Mouse (Mus musculus) cerebellum, adult 18-20 months (tissue): ENCODE measurements around the gene Rpp14.

Source experiments
- DNase-seq, 2 experiments: peaks; one replicate each; pipeline ENCODE4 v3.0.0; 2021

The Rpp14 gene

DNA sequence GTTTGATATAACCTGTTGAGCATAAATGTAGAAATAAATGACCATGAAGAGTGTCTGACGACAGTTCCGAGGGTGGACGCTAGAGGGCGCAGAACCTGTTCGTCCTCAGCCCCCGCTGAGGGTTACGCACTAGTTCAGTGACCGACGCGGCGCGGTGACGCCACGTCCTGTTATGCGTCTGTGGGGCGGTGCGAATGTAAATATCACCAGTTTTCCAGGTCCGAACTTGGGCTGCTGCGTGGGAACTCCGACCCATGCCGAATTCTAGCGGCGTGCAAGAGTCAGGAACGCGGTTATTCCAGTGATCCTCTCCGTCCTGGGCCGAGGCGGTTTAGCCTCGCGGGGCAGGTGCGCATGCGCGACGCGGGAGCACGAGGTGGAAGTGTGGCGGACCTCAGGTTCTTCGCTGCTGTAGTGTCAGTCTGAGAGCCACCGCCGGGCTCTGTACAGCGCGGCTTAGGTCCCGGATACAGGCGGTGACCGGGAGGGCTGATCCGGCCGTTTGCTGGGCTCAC, at the start of gene Rpp14:
TSS of gene Rpp14 (plus strand) at position 203 of the 515 bp plus-strand sequence.
- DNase-seq: peak; percentile 95 to 98

DNA sequence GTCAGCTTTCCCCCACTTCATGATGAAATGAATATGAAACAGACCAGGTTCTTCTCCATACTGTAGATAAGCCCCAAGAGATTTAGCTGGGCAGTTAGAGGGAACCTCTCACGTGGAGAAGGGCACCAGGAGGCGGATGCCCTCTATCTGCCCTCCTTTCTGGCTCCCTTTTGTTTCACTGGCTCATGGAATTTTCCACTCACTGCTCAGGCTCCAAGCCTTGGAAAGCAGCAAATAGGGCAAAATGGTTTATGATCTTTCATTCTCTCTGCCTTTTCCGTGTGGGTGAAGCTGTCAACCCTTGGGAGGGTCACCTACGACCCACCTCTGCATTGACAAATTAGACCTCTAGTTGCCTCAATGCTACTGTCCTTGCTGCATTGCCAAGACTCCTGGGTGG, 49.6 kb upstream of the Rpp14 start:
- DNase-seq: peak; percentile 33 to 49

DNA sequence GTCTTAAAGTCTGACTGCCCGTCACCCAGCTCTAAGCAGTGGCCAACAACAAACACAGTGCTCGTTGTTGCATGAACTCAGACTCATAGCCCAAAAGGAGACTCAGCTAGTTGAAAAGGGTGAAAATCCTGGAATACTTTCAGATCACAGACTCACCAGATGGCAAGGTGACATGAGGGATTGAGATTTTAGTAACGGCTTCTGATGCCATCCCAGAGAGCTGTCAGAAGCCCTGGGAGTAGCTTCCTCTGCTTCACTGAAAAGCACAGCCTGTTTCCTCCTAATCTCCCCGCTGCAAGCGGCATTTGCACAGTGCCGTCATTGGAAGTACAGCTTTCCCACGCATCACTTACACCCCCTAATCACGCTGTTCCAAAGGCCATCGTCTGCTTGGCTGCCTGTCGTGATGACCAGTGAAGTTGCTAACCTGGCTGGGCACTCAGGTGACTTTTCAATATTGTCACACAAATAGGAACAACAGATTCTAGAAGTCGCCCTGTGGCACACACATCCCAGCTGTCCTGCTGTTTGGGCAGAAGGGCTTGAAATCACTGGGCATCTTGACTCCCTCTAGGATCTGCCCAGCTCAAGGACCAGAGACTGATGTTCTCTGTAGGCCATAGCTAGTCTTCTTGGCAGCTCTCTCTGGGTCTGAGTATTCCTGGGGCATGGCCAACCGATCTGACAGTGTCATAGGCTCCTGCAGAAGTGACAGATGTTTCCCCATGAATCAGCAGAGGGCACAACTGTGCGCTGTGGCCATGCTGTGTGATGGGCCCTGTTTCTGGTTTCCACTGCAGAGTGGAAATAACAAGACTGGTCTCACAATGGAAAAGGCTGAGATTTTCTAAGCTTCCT, 47.9 kb upstream of the Rpp14 start:
- DNase-seq: peak; percentile 65 to 77

DNA sequence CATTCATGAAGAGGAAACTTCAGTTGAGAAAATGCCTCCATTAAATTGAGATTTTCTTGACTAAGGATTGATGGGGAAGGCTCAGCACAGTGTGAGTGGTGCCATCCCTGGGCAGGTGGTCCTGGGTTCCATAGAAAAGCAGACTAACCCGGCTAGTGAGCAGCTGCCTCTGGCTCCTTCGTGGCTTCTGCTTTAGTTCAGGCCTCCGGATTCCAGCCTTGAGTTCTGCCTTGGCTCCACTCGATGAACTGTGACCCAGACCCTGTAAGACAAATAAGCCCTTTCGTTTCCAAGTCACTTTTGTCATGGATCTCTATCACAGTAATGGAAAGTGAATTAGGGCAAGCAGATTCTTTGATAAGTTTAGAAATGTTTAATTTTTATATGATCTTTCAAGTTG, 45.6 kb upstream of the Rpp14 start:
- no peak for DNase-seq

DNA sequence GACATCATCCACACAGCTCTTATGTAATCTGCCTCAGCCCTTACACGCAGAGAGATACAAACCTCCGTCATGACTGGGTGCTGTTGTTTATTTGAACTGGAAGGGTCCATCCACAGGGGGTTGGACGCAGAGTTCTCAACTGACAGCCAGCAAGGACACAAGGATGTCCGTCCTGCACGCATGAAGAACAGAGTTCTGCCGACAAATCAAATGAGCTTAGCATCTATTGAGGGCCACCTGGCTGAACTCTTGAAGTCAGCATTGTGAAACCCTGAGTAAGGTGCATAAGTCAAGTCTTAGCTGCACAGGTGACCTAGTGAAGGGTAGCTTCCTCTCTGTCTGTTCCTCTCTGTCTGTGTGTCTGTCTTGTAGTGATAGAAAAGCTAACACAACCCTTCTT, 44.2 kb upstream of the Rpp14 start:
- DNase-seq: no peak

DNA sequence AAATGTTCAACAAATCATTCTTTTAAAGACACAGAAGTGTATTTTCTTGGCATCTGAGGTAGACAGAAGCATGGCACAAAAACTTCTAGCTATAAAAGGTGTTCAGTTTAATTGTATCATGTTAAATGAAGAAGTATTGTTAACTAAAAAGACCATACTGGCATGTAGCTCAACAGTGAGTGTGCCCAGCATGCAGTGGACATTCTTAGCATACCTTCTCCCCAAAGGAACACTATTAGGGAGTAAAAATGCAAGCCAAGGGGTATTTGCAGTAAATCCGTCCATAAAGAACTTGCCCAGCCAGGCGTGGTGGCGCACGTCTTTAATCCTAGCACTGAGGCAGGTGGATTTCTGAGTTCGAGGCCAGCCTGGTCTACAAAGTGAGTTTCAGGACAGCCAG, 43.8 kb upstream of the Rpp14 start:
- no peak for DNase-seq

DNA sequence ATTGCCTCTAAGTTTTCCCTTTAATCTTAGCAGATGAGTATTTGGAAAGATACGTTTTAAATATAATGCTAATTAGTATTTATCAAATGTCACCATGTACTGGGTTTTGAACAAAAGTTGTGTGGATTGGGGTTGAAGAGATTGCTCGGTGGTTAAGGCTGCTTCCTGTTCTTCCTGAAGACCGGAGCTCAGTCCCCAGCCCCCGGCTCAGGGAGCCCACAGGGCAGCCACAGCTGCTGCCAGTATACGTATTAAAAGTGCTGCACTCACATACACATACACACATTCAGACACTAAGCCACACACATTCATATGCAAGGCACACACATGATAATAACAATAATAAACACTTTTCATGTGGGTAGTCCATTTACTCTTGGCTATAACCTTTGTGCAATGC, 42.0 kb upstream of the Rpp14 start:
- DNase-seq: no peak

DNA sequence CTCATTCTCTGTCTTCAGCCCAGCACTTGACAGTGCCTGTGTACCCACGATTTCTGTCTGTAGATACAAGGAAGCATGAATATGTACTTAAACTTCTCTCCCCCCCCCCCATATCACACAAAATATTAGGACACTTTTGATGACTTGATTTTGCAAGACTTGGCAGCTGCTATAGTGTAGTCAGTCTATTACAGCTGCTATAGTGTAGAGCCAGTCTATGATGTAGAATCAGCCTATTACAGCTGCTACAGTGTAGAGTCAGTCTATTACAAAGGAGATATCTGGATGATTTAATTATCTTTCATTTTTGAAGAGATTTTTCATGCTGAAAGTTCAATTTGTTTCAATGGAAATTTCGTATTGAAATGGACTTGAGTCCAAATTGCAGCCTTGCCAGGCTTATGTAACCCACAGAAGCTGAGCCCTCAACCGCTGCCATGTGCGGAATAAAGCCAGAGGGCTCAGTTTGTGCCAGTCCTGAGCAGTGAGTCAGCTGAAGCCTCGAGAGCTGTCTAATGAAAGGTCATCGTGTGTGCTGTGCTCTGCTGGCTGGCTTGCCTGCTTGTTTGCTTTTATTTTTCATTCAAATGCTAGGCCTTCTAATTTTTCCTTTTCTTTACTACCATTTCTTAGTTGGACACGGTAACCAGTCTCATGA, 41.2 kb upstream of the Rpp14 start:
- DNase-seq: peak; percentile 74 to 83

DNA sequence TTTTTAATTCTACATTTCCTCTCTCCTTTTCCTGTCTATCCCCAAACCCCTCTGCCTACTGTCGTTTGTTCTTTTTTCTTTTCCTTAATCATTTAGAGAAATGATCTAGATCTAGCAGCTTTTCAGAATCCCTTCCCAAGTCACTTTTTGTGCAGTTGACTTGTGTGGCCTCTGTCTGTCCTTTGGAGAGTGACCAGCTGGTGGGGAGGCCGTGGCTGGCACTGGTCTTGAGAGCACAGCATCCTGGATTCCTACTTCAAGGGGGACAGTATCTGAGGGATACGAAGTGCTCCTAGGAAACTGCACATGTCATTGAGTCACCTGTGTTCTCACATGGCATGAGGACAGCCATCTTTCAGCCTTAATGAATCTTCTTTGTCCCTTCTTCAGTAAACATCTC, 40.0 kb upstream of the Rpp14 start:
- DNase-seq: no peak

DNA sequence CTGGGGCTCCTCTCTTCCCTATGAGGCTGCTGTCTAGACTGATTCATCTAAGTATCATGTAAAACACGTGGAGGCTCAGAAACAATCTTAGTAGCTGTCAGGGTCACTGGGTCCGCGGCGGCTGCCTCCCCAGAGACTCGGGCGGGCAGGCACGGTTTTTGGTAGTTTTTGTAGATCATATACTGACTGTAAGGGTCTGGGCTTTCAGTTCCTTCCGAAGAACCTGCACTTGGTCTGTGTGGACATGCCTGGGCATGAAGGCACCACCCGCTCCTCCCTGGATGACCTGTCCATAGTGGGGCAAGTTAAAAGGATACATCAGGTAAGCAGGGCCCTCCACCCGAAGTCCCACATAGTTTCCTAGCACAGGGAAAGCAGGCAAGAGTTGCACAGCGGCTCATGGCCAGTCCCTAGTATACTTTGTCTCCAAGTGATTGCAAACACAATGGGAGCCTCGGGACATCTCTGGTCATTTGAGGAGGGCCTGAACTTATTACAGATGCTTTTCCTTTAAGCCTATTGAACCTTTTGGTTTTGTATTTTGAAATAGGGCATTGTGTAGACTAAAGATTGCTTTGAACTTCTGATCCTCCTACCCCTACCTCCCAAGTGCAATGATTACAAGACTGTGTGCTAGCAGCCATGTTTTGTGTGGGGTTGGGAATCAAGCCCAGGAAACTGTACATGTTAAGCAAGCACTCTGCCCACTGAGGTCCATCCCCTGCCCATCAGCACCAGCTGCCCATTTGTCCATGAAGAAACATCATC, 39.1 kb upstream of the Rpp14 start:
- DNase-seq: no peak

DNA sequence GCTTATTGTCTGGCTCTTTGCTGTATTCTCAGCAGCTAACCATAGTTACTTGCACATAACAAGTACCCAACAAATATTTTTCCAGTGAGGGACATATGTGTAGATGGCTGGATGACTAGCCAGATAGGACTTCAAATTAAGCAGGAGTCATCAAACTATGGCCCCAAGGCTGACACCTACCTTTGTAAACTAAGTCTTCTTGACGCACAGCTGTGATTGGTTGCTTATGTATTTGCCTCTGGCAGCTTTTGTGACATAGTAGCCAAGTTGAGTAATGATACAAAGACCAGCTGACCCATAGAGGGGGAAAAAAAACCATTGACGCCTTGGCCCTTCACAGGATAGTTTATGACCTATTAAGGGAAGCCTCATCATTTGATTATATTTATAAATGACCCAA, 38.0 kb upstream of the Rpp14 start:
- no peak for DNase-seq

DNA sequence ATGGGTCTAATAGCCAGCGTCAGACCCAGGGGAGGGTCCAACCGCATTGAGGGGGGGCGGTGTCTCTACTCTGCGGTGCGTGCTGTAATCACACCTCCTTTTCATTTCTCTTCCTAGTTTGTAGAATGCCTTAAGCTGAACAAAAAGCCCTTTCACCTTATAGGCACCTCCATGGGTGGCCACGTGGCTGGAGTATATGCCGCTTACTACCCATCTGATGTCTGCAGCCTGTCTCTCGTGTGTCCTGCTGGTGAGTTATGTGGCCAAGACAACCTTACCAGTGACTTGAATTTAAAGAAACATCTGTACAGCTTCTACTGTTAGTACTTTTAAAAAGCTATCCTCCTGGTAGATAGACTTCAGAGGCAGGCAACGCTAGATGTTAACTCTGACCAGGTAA, 37.6 kb upstream of the Rpp14 start:
- no peak for DNase-seq

DNA sequence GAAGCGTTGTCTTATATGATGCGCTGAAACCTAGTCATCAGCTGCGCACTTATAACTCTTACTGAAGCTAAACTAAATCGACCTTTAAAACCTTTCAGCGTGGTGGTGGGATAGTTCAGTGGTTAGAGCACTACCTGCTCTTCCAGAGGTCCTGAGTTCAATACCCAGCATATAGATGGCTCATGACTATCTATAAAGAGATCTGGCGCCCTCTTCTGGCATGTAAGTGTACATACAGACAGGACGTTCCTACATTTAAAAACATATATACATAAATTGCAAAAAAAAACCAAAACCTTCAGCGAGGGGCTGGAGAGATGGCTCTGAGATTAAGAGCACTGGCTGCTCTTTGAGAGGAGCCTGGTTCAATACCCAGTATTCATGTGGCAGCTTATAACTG, 35.8 kb upstream of the Rpp14 start:
- DNase-seq: peak; percentile 42 to 64

DNA sequence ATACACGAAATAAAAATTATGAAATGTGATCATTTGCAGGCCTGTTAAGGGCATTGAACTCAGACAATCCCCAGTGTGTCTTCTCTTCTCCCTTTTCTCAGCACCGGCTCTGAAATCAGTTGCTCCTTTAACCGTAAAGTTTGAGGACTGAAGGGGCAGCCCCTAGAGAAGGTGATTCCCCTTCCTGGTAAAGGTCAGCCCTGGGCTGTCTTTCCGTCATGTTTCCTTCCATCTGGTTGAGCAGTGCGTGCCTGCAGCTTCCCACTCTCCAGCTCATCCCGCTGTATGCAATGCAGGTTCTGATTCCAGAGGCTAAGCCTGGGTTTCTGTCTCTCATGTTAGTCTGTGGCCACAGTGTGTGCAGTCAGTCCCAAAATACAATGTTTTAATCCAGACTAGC, 35.4 kb upstream of the Rpp14 start:
- no peak for DNase-seq

DNA sequence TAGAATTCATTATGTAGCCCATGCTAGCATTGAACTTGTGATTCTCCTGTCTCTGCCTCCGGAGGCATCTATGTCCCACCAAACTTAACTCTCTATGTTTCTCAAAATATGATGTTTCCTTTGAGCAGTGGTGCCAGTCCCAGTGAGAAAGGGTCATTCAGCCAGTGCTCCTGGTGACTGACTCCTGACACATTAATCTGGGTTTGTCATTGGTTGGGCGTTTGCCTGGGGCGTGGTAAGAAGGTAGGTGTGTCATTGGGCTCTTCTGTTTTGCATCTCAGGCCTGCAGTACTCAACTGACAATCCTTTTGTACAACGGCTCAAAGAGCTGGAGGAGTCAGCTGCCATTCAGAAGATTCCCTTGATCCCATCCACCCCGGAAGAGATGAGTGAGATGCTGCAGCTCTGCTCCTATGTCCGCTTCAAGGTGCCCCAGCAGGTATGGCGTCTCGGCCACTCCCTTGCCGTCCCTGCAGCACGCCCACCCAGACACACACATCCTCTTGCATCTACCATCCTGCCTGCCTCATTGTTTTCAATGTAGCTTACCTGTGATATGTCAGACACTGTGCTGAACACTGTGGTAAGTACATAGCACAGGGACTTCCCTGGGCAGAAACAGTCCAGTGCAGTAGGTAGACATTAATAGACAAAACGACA, 34.9 kb upstream of the Rpp14 start:
- DNase-seq: no peak

DNA sequence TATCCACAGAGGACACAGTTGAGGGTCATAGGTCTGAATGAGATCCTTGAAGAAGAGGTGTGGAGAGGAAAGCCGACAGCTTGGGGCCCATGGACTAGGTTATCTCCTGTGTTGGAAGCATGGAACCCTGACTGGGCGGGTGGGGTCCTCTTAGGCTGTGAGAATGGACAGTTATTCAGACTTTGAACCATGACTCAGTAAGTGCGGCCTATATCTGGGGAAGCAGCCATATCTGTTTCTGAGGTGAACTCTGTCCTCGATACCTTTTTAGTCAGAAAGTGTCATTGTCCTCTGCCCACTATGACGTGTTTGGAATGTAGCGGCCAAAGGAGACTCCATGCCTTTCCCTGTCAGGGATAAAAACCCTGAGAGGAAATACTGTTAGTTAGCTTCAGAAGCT, 33.3 kb upstream of the Rpp14 start:
- DNase-seq: no peak

DNA sequence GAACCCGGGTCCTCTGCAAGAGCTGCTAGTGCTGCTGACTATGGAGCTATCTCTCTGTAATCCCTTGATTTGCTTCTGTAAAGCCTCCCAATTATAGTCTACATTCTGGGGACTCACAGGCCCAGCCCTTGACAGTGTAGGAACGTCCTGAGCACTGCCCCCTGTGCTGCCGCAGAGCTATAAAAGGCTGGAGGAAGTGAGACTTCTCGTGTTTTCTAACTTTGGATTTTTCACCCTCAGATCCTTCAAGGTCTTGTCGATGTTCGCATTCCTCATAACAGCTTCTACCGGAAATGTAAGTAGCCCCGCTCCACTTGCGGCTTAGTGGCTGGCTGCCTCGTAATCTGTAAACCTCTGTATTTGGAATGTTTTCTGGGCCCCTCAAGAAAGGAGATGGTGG, 30.8 kb upstream of the Rpp14 start:
- DNase-seq: no peak

DNA sequence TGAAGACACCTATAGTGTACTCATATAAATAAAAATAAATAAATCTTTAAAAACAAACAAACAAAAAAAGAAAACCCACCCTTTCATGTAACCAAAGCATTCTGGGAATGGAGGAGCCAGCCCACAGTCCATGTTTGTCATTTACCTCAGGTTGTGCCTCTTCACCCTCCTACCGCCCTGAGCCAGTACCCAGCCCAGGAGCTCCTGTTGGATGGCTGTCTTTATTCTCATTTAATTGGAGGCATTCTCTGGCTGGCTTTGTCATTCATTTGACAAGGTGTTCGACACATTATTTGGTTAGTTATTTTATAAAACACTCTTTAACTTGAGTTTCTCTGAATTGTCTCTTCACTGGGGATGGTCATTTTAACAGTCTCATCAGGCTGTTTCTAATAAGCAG, 28.3 kb upstream of the Rpp14 start:
- no peak for DNase-seq

DNA sequence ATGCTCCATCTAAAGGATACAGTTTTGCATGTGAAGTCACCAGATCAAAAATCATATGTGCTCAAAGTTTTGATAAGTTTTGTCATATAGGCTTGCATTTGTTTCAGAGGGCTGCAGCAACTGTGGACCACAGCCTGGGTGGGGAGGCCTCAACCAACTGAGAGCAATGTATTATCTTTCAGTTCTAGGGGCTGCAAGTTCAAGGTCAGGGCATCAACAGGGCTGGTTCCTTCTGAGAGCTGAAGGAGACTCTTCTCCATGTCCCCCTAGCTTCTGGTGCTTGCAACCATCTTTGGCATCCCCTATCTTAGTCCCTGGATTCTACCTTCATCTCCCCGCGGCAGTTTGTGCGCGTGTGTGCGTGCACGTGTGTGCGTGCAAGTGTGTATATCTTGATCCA, 27.5 kb upstream of the Rpp14 start:
- DNase-seq: no peak

DNA sequence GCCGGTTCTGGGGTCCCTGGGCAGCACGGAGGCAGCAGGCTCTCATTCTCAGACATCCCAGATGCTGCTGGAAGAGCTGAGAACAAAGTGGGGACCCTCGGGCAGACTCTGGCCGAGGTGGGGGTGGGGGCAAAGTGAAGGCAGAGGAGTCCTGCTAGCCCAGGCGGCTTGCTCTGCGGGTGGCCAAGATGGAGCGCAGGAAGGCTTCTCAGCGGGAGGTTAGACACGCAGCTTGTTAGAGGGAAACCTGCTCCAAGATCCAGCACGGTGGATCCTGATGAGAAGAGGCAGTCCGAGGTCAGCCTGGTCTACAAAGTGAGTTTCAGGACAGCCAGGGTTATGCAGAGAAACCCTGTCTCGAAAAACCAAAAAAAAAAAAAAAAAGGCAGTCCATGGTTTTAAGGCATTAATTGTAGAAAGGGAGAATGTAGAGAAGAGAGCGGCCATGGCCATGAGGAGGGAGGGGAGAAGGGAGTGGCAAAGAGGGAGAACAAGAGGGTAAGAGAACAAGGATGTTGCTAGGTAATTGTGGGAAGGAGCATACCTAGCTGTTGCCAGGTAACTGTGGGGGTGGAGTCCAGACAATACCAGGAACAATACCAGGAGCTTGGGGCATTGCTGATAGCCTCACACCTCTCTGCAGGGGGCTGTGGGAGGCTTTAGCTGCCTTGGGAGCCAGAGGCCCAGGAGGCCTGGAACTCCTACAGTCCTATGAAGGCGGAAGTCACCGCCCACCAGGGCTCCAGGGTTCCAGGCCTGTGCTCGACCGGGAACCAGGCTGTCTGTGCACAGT, 25.7 kb upstream of the Rpp14 start:
- no peak for DNase-seq

DNA sequence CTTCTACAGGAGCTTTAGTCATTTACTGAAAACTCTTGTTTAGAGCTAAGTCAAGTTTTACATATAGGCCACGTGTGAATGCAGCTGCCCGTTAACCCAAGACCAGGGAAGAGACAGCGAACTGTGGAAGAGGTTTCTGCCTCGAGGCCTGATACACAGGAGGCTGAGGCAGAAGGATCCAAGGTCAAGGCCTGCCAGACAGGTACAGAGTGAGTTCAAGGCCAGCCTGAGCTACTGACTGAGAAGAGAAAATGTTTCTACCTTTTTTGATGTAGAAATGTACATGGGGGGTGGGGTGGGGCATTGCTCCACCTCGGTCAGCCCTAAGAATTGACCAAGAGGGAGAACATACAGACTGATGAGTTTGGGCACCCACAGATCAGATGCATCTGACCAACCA, 24.1 kb upstream of the Rpp14 start:
- no peak for DNase-seq

DNA sequence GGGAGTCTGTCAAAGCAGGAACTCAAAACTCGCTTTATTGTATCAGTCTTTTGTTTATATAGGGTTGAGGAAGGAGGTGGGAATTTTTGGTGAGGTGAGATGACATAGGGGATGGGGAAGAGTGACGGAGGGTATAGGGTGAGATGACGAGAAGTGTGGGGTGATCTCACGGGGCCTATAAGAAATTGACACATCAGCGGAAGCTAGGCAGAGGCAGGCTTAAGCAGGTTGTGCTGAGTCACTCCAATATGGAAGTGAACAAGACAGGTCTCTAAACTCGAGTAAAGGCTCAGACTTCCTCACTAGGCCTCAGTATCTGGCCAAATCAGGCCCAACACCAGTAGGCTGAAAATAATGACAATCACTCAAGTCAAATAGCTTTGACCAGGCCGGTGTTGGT, 20.2 kb upstream of the Rpp14 start:
- no peak for DNase-seq
